Mouse (Mus musculus): ENCODE measurements around the gene Bnipl.

DNA sequence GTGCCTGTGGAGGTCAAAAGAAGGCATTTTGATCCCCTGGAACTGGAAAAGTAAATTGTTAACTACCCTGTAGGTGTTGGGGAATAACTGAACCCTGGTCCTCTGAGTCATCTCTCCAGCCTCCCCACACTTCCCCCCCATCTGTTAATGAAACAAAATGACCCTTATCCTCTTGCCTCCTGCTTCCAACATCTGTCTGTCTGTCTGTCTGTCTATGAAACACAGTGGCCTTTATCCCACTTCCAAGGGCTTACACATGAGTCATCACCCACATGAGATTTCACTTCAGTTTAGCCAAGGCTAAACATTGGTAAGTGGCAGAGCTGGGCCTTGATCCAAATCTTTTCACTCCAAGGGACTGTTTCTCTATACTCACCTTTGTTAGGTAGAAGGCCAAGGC lies 16.9 kb upstream of the Bnipl start:
- TF ChIP-seq CTCF (conservative IDR thresholded peaks at IDR 0.05; ENCODE audit: low read length) (no peak), NANOG (IDR thresholded peaks at IDR 0.05; ENCODE audit: borderline replicate concordance, low read length) (no peak), POU5F1 (IDR thresholded peaks at IDR 0.05; ENCODE audit: borderline replicate concordance, low read length) (no peak)
